Mouse (Mus musculus) left cerebral cortex, postnatal 10 days (tissue): Measurements from ENCODE around the gene Mars. TPM values are rescaled to one million over a fixed set of nuclear protein-coding genes. Genes with fewer than 3 reads are reported as not detected.
A peak's percentile ranks its signal among the peaks of the same experiment; 100 is the strongest.

ENCODE experiments used
- DNase-seq, 2 experiments: peaks; one replicate each; pipeline ENCODE4 v3.0.0; 2021 to 2022; ENCODE audit warnings: low spot score in 2 of 2, mixed read lengths in 1 of 2; ENCODE audit errors: extremely low spot score in 1 of 2
- intact Hi-C: fragments of 180-260 bp; cut with DNase I; formaldehyde crosslinking; loops from one replicate; pipeline ENCODE4 v1.15.1; 2025
- total RNA-seq, 2 experiments: library from RNA; stranded (reverse); gene quantifications; 2 replicates each; pipeline ENCODE4 v1.2.3; 2021

The Mars gene
- total RNA-seq, 2 experiments from 2014 or later: 59.1 to 62.0 TPM

DNA sequence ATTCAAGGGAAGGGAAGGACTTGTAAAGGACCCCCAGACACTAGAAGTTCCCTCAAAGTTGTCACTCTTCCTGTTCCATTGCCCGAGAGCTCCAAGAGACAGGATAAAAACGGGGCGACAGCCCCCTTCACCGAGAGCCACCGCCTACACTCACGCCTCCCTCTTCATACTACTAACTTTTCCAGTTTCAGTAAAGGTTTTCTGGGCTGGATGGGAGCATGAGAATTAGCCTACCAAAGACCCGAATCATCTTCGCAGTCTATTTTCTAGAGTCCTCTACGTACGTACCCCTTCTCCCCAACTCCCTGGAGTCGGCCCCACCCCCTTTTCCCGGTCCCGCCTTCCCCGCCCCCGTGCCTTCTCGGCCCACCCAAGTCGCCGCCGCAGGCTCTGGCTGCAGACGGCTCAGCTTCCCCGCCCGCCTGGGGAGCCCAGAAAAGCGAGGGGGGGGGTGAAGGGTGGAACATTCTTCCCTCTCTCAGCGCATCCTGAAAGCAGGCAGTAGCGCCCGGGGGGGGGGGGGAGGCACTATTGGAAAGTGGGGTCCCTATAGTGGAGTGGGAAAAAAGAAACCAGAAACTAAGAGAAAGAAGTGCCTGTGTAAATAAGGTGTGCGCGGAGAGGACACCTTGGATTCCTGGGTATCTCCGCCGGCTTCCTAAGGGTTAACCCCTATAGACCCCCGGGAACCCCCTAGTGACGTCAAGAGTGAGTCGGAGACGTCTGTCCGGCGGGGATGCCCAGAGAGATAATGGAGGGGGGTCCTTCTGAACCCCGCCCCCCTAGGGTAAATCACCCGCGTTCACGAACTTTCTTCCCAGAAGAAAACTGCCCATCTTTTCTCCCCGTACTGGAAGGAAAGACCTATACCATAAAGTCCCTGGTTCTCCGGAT, 28.3 kb upstream of the Mars start:
- intact Hi-C loops: loop anchor here (5.0 kb wide), 1 partner anchor 197 kb away; no protein-coding TSS in a partner anchor
- peak in 1 of 2 experiments; percentile 77 for DNase-seq

DNA sequence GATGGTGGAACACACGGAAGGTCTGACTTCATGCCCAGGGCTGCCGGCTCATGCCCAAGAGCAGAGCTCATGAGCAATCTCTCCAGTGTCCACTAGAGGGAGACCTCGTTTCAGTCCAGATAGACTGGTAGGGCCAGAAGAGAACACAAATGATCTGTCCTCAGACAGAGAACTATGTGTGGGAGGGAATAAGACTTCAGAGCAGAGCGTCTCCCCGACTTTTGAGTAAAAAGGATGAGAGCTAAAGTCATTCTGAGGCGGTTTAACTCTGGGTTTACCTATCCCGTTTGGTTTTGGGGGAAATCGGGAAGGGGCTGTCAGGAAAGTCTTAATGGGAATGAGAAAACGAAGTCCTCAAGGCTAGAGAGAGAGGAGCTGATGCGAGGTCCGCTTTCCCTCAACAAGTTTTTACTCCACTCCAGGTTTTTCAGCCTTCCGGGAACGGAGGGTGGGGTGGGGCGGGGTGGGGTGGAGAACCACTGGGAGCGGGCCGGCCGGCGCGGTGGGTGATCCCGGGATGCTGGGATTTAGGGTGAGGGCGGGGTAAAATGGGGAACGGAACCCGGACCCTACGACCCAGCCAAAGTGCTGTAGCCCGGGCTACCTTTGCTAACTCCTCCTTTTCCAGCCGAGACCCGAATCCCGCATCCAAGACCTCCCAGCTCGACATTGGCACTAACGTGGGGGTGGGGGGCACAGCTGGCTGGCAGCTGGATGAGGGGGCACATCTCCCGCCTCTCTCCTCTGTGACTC, 27.5 kb upstream of the Mars start:
- intact Hi-C loops: loop anchor here (5.0 kb wide), 1 partner anchor 198 kb away; no protein-coding TSS in a partner anchor
- peak; percentile 86 to 88 for DNase-seq

GRCm38 (mm10) chr10:127337536-127338099, 26.0 kb upstream of the Mars start:
- DNase-seq: no peak
- intact Hi-C loops: loop anchor here (5.0 kb wide), 1 partner anchor 200 kb away; no protein-coding TSS in a partner anchor

DNA sequence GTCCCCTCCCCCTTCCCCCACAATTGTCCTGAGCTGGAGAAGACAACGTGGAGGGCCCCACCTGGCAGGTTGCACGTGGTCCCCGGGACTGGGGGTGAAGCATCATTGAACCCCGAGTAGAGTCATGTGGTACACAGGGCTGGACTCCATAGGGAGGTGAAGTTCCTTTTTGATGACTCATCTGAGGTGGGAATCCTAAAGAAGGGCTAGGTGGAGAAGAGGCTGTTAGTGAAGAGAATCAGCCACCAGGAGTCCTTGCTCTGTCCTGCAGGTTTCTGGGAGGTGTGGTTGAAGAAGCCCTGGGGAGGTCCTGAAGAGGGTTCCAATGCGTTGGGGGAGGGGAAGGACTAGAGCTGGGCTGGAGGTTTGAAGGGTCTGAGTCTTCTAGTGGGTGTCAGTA, 25.4 kb upstream of the Mars start:
- intact Hi-C loops: loop anchor here (5.0 kb wide), 1 partner anchor 200 kb away; no protein-coding TSS in a partner anchor
- no peak for DNase-seq

- intact Hi-C loops: loop anchor here (5.0 kb wide), 1 partner anchor 202 kb away; no protein-coding TSS in a partner anchor
- no peak for DNase-seq
Measured at GRCm38 (mm10) chr10:127335271-127335670, 23.7 kb upstream of the Mars start.

DNA sequence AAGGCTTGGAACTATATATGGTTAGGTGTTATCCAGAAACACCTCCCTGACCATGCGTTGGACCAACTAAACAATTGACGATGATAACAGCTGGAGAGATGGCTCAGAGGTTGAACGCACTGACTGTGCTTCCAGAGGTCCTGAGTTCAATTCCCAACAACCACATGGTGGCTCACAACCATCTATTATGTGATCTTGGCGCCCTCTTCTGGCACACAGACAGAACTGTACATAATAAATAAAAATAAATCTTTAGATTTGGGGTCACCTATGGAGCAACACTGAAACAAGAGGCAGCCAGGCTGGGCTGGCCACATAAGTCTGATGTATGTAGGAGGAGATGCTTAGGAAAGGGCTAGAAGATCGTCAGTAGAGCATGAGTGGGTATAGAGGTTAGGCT, 21.6 kb upstream of the Mars start:
- no peak for DNase-seq
- intact Hi-C loops: no loop called here

DNA sequence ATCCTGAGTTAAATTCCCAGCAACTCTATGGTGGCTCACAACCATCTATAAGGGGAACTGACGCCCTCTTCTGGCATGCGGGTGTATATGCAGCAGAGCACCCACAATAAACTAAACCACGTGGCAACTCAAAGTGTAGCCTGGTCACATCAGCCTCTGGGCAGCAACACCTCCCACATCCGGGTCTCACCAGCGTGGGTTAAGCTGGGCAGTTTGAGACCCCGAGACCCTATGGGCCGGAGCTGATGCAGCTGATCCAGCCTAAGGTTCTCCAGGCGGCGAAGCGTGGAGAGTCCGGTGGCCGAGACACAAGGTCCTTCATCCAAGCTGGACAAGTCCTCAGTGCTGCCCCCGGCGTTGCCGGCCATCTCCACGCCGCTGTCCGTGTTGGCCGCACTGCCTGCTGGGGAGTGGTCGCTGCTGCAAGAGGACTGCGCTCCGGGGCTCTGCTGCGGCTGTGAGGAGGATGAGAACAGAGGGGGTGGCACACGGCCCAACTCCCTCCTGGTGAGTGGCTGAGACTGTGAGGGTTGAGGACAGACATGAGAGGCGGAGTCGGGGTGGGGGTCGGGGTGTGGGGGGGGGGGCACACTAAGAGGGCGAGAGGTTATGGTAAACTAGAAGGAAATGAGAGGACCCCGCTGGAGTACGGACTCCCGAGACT, 20.8 kb upstream of the Mars start:
- DNase-seq: peak in 1 of 2 experiments; percentile 39
- intact Hi-C loops: no loop called here

- intact Hi-C loops: no loop called here
- no peak for DNase-seq
Measured at GRCm38 (mm10) chr10:127330212-127330611, 18.6 kb upstream of the Mars start.

DNA sequence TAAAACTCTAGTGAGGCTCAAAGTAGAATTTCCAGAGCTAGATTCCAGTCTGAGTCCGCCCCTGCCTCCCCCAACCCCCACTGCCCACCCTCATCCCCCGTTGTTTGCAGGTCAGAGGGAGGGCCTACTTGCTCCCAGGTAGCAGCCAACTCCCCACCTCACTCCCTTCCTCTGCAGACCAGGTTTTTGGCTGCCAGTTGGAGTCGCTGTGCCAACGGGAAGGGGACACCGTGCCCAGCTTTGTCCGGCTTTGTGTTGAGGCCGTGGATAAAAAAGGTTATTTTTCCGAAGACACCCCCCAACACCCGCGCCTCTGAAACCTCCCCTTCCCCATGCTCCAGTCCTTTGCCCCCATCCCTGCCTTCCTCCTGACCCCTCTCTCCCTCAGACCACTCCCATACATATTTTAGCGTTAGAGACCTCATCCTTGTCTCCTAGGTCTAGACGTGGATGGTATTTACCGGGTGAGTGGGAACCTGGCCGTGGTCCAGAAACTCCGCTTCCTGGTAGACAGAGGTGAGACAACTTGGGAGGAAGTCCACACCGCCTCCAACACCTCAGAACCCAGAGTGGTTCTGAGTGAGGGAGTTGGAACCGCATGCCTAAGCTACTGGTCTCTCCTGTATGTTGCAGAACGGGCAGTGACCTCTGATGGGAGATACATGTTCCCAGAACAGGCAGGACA, 16.0 kb upstream of the Mars start:
- intact Hi-C loops: no loop called here
- peak in 1 of 2 experiments; percentile 37 for DNase-seq

GRCm38 (mm10) chr10:127326828-127327227, 15.2 kb upstream of the Mars start:
- intact Hi-C loops: no loop called here
- peak in 1 of 2 experiments; percentile 29 for DNase-seq

GRCm38 (mm10) chr10:127326017-127326801, 14.6 kb upstream of the Mars start:
- intact Hi-C loops: no loop called here
- DNase-seq: peak in 1 of 2 experiments; percentile 36

DNA sequence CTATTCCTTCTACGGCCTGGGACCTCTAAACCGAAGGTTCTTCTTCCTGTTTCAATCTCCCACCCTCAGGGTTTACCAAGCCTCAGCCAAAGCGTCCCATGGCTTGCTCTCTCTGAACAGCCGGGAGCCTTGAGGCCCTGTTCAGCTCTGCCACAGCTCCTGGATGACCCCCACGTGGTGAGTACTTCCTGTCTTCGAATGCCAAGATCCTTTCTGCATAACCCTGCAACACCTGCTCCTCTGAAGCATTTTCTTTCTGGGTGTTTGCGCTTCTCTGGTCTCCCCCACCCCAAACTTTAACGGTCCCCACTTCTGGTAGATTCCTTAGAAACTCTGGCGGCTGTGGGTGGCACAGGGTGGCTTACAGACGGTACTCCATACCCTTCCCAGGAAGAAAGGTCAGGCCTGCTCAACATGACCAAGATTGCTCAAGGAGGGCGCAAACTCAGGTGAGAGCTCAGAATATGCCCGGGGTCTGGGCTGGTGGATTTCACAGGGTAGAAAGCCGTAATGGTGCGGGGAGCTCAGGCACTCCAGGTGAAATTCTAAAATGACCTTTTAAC, 13.9 kb upstream of the Mars start:
- intact Hi-C loops: no loop called here

DNA sequence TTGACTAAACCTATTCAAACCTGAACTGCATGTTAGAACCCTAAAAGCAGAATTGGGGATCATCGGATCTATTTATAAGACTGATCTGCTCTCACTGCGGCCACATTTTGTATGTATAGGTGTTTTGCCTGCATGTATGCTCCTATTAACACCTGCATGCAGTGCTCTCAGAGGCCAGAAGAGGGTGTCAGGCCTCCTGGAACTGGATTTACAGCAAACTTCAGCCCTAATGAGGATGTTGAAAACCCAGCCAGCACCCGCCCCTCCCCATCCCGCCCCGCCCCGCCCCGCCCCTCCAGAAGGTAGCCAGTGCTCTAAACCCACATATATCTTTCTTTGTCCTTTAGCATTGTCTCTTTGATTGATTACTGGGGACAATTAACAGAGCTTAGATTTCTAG, 12.9 kb upstream of the Mars start:
- no peak for DNase-seq
- intact Hi-C loops: no loop called here

More for the DNA sequence above, 13.9 kb upstream of the Mars start:
- DNase-seq: no peak

GRCm38 (mm10) chr10:127323131-127323855, 11.7 kb upstream of the Mars start:
- intact Hi-C loops: no loop called here

DNA sequence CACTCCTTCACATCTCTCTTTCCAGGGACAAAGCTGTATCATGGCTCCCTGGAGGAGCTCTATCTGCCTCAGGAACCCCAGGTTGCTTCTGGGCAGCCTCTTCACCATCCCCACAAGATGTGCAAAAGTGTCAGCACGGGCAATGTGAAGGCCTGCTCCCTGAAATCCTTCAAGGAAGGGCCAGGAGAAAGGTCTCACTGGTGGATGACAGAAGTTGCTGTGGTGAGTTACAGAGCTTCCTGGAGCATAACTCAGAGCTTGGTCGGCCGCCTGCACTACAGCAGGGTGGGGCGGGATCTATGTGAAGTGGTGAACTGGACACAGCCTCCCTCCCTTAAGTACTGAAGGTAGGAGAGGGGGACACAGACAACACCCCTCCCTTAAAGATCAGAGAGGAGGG, 11.1 kb upstream of the Mars start:
- no peak for DNase-seq
- intact Hi-C loops: no loop called here

More at GRCm38 (mm10) chr10:127323131-127323855, 11.7 kb upstream of the Mars start:
- no peak for DNase-seq

DNA sequence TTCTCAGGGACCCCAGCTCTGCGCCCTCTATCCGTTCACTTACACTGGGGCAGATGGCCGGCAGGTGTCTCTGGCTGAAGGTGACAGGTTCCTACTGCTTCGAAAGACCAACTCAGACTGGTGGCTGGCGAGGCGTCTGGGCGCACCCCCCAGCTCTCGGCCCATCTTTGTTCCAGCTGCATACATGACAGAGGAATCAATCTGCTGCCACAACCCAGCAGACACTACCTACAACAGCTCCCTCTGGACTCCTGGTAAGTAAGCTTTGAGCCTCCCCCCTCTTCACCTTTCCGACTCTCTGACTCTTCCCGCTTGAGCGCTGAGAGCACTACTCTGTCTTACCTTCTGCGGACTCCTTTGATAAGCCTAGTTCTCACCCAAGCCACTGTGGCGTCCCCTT, 10.6 kb upstream of the Mars start:
- intact Hi-C loops: no loop called here
- no peak for DNase-seq

DNA sequence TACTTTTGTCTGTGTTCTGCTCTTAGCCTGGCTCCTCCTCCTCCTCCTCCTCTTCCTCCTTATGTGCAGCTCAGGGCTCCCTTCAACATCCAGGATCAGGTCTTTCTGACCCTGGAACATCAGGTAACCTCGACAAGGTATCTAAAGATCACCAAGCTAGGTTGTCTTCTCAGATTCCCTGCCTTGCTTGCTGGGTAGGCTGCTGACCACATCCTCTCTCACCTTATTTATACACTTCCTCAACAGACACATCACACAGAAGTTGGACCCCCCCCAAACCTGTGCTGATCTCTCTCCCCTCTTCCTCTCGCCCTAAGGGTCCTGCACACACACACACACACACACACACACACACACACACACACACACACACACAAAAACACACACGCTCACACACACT, 10.0 kb upstream of the Mars start, which contains the start of gene Arhgap9:
Arhgap9 (plus strand) TSS at position 344 of the 400 bp plus-strand sequence.
- no peak for DNase-seq
- intact Hi-C loops: no loop called here
